Mouse (Mus musculus) lung, adult 2 months (tissue): ENCODE measurements around the gene Snx29.

Source experiments
- CTCF ChIP-seq: fragments of 200-500 bp; IDR thresholded peaks from 2 replicates; pipeline ENCODE4 v1.5.1; 2011; ENCODE audit warnings: mild to moderate bottlenecking, low read length, control low read depth; ENCODE audit not compliant: insufficient read depth
- POLR2A ChIP-seq: fragments of 200-500 bp; IDR thresholded peaks from 2 replicates; pipeline ENCODE4 v1.6.1; 2011; ENCODE audit warnings: low read depth, mild to moderate bottlenecking, control low read depth, low read length, borderline replicate concordance; ENCODE audit errors: extremely low read depth

DNA sequence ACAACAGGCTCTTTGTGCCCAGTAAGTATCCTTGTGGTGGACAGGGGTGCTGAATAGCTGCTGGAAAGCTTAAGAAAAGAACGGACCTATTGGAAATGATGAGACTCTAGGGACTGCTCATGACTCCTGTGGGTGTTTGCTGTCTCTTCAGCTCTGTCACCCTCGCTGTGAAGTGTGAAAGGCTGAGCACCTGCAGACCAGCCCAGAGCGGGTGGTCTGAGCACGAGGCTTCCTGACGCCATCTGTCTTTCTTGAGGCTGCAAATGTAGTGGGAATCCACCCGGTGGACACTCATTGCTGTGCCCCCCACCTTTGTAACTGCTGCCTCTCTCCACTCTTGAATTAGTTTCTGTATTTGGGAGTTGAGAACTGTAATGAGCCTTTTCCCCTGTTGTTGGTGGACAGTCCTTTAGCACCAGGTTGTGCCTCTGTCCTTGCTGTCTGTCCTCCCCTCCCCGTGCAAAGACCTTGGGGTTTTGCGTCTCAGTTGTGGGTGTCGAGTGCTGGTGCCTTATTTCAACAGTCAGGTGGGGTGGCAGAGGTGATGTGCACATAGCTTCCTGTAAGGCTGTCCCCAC lies 101.9 kb downstream of the Snx29 start:
- no peak for TF ChIP-seq POLR2A
- no peak for TF ChIP-seq CTCF
